Mouse (Mus musculus) cerebellum, postnatal 25 days (tissue): ENCODE results near the gene 4931414P19Rik.
"Not testable (repeated sequence)": the region's sequence is repeated elsewhere in the genome, so short reads cannot be mapped to it uniquely, and the experiment has no call there.

ENCODE experiments used
- DNase-seq, 2 experiments: peaks; one replicate each; pipeline ENCODE4 v3.0.0; 2021; ENCODE audit warnings: mixed read lengths in 2 of 2

Gene 4931414P19Rik

GRCm38 (mm10) chr14:54624976-54625375 is 19.2 kb upstream of the 4931414P19Rik start:
- no peak for DNase-seq

GRCm38 (mm10) chr14:54623334-54623733 is 17.5 kb upstream of the 4931414P19Rik start:
- DNase-seq, result no peak

GRCm38 (mm10) chr14:54621133-54621532 is 15.3 kb upstream of the 4931414P19Rik start, which contains the start of gene Psmb11:
TSS of gene Psmb11 (plus strand) at chr14:54621433.
- no peak for DNase-seq

GRCm38 (mm10) chr14:54617897-54618365 is 12.1 kb upstream of the 4931414P19Rik start, which contains the start of gene Psmb5:
TSS of gene Psmb5 (minus strand) at chr14:54618022.
- peak; percentile 91 to 93 for DNase-seq

- DNase-seq, result no peak
Observed at GRCm38 (mm10) chr14:54617152-54617896, 11.5 kb upstream of the 4931414P19Rik start.

GRCm38 (mm10) chr14:54616226-54616825 is 10.5 kb upstream of the 4931414P19Rik start:
- DNase-seq, result no peak

- DNase-seq, result not testable (repeated sequence)
Observed at GRCm38 (mm10) chr14:54614130-54614529, 8.3 kb upstream of the 4931414P19Rik start.

- DNase-seq, result no peak
Observed at GRCm38 (mm10) chr14:54610648-54611047, 4.9 kb upstream of the 4931414P19Rik start.

- peak in 1 of 2 experiments; percentile 50 for DNase-seq
Observed at GRCm38 (mm10) chr14:54609962-54610361, 4.2 kb upstream of the 4931414P19Rik start.

- DNase-seq, result no peak
Observed at GRCm38 (mm10) chr14:54609245-54609644, 3.5 kb upstream of the 4931414P19Rik start.

- no peak for DNase-seq
Observed at GRCm38 (mm10) chr14:54607226-54607625, 1.4 kb upstream of the 4931414P19Rik start.

- peak in 1 of 2 experiments; percentile 48 for DNase-seq
Observed at GRCm38 (mm10) chr14:54603686-54604085, 2.1 kb downstream of the 4931414P19Rik start.

GRCm38 (mm10) chr14:54603038-54603654 is 2.6 kb downstream of the 4931414P19Rik start:
- peak; percentile 95 to 98 for DNase-seq

GRCm38 (mm10) chr14:54602613-54603012 is 3.2 kb downstream of the 4931414P19Rik start:
- peak; percentile 34 to 46 for DNase-seq

- no peak for DNase-seq
Observed at GRCm38 (mm10) chr14:54601601-54602000, 4.2 kb downstream of the 4931414P19Rik start.

- no peak for DNase-seq
Observed at GRCm38 (mm10) chr14:54597084-54597483, 8.7 kb downstream of the 4931414P19Rik start.

- no peak for DNase-seq
Observed at GRCm38 (mm10) chr14:54594631-54595414, 11.0 kb downstream of the 4931414P19Rik start.

GRCm38 (mm10) chr14:54594055-54594454 is 11.7 kb downstream of the 4931414P19Rik start:
- DNase-seq, result no peak

GRCm38 (mm10) chr14:54592319-54592934 is 13.4 kb downstream of the 4931414P19Rik start:
- peak in 1 of 2 experiments; percentile 27 for DNase-seq

- no peak for DNase-seq
Observed at GRCm38 (mm10) chr14:54591056-54591455, 14.7 kb downstream of the 4931414P19Rik start.

GRCm38 (mm10) chr14:54583681-54584338 is 22.0 kb downstream of the 4931414P19Rik start:
- peak; percentile 66 to 79 for DNase-seq
